Mouse (Mus musculus) E14TG2a.4 (cell line): ENCODE data around the gene Yif1a.

Source experiments
- CTCF ChIP-seq: conservative IDR thresholded peaks from 2 replicates; pipeline ENCODE4 v1.5.1; 2014; ENCODE audit warnings: low read length
- NANOG ChIP-seq: IDR thresholded peaks from 2 replicates; pipeline ENCODE4 v1.6.1; 2014; ENCODE audit warnings: borderline replicate concordance, low read length, mixed read lengths
- POU5F1 ChIP-seq: IDR thresholded peaks from 2 replicates; pipeline ENCODE4 v1.6.1; 2014; ENCODE audit warnings: low read length, borderline replicate concordance

DNA sequence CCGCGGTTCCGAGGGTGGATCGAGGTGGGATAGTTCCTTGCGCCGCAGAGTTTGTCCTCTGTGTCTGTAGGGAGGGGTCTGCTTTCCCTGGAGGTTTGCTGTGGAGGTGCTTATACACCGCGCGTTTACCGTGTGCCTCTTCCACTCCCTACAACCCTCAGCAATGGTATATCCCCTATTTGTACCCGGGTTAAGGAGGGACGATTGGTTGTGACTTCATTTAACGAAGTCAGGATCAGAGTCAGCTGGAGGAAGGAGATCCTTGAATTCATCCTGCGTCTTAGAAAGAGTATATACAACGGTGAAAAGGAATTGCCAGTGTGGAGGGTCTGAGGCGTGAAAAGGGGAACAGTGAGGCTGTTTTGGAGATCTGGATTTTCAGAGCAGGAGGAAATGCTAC, 46.8 kb upstream of the Yif1a start:
- no peak for TF ChIP-seq CTCF
- TF ChIP-seq POU5F1 = no peak
- TF ChIP-seq NANOG = no peak
